Mouse (Mus musculus) midbrain, postnatal 0 days (tissue): ENCODE data around the gene Canx. TPM values are rescaled to one million over a fixed set of nuclear protein-coding genes. Genes with fewer than 3 reads are reported as not detected.
"Not testable (repeated sequence)": the region's sequence is repeated elsewhere in the genome, so short reads cannot be mapped to it uniquely, and the experiment has no call there.

Experiments used
- ATAC-seq: fragments of 200-750 bp; cut with Nextera tagmentation; 2 replicates; pipeline ENCODE4 v1.8.0; 2017; ENCODE audit warnings: moderate number of reproducible peaks, mild to moderate bottlenecking, moderate TSS enrichment, moderate library complexity; ENCODE audit not compliant: low FRiP score
- DNase-seq: peaks from one replicate; pipeline ENCODE4 v3.0.0-alpha.2; 2015; ENCODE audit warnings: low spot score
- H3K27ac ChIP-seq: fragments of 300-500 bp; sonication (generic); 2 replicates; pipeline ENCODE4 v1.5.1; 2014; ENCODE audit warnings: low read depth, mild to moderate bottlenecking, low read length, mixed read lengths
- H3K27me3 ChIP-seq: fragments of 300-500 bp; sonication (generic); 2 replicates; pipeline ENCODE4 v1.6.1; 2014; ENCODE audit warnings: low read length, control low read depth, mixed read lengths; ENCODE audit not compliant: insufficient read depth
- H3K36me3 ChIP-seq: fragments of 300-500 bp; sonication (generic); 2 replicates; pipeline ENCODE4 v1.6.1; 2014; ENCODE audit warnings: low read length, control low read depth, mixed read lengths; ENCODE audit not compliant: insufficient read depth
- H3K4me1 ChIP-seq: fragments of 300-500 bp; sonication (generic); 2 replicates; pipeline ENCODE4 v1.6.1; 2014; ENCODE audit warnings: mild to moderate bottlenecking, control low read depth, antibody characterized with exemption, low read length, mixed read lengths; ENCODE audit not compliant: insufficient read depth
- H3K4me2 ChIP-seq: fragments of 300-500 bp; sonication (generic); 2 replicates; pipeline ENCODE4 v1.6.1; 2014; ENCODE audit warnings: low read depth, mild to moderate bottlenecking, low read length, mixed read lengths; ENCODE audit not compliant: poor library complexity, severe bottlenecking
- H3K4me3 ChIP-seq: fragments of 300-500 bp; sonication (generic); 2 replicates; pipeline ENCODE4 v1.5.1; 2014; ENCODE audit warnings: low read depth, mild to moderate bottlenecking, low read length, moderate library complexity
- H3K9ac ChIP-seq: fragments of 300-500 bp; sonication (generic); replicated peaks from 2 replicates; pipeline ENCODE4 v1.6.1; 2014; ENCODE audit warnings: mild to moderate bottlenecking, low read length, moderate library complexity, mixed read lengths; ENCODE audit not compliant: poor library complexity, severe bottlenecking
- H3K9me3 ChIP-seq: fragments of 300-500 bp; sonication (generic); 2 replicates; pipeline ENCODE4 v1.6.1; 2016; ENCODE audit warnings: low read length, control low read depth
- CTCF ChIP-seq: IDR thresholded peaks from 2 replicates; pipeline ENCODE4 v1.5.1; 2016; ENCODE audit warnings: antibody characterized with exemption, mild to moderate bottlenecking
- WGBS: fragments of 180-500 bp; shearing (Covaris S2); extraction: QIAGEN DNeasy Blood & Tissue Kit; methylation state at CpG from one replicate; pipeline ENCODE4 v1.1.7; 2014; 5-methylcytosine and 5-hydroxymethylcytosine counted together
- polyA plus RNA-seq: library from polyadenylated mRNA; unstranded; fragments of >200 nt; fragmentation: Nextera tagmentation; extraction: Ambion mirVana; gene quantifications from 2 replicates; pipeline ENCODE4 v1.2.1, GENCODE M21; 2015
- total RNA-seq: library from RNA; depleted of rRNA; stranded (reverse); fragments of >200 nt; gene quantifications from 2 replicates; pipeline ENCODE4 v1.2.3, GENCODE M21; 2014

The Canx gene
- total and polyA plus RNA-seq, 2 experiments from 2014 or later: 227 to 244 TPM

DNA sequence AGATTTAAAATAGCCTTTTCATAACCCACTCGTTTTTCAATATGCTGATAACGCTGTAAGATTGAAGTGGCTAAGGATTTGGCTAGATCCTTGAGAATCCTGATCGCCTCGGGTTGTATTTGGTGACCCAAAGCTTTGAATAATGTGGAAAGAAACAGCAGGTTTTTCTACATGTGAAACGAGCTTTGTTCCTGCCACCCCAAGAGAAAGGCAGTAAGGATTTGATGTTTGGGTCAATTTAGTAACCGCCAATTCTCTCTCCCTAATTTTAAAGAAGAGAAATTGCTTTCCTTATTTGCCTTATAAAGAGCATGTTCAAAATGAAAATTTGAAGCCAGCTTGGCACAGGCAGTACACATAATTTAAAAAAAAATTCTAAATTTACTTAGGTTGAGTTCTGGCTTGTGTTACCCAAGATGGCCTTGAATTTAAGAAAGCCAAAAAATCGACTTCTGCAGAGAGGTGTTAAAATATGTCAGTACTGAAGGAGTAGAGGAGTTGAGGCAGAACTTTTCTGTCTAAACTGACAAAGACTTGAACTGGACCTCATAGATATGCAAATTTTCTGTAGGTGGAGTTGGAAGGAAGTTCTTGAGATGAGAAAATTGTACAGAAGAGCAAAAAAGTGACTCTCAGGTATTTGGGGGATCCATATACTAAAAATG lies 961 bp upstream of the Canx start:
- ATAC-seq (no peak), DNase-seq (no peak)
- Histone ChIP-seq H3K4me3 (peak overlapping the region; percentile 87), H3K4me1 (peaks cover 13% of the 10 kb centered on the region; the same call in 1 of the 2 replicates), H3K27ac (peak overlapping the region; percentile 91), H3K36me3 (no peaks in the 10 kb centered on the region), H3K27me3 (no peaks in the 10 kb centered on the region), H3K4me2 (peak overlapping the region; percentile 62), H3K9me3 (no peaks in the 10 kb centered on the region), H3K9ac (peak overlapping the region; percentile 68)
- WGBS: 5% methylated on average over 7 of the region's 7 CpGs
- no peak for TF ChIP-seq CTCF

DNA sequence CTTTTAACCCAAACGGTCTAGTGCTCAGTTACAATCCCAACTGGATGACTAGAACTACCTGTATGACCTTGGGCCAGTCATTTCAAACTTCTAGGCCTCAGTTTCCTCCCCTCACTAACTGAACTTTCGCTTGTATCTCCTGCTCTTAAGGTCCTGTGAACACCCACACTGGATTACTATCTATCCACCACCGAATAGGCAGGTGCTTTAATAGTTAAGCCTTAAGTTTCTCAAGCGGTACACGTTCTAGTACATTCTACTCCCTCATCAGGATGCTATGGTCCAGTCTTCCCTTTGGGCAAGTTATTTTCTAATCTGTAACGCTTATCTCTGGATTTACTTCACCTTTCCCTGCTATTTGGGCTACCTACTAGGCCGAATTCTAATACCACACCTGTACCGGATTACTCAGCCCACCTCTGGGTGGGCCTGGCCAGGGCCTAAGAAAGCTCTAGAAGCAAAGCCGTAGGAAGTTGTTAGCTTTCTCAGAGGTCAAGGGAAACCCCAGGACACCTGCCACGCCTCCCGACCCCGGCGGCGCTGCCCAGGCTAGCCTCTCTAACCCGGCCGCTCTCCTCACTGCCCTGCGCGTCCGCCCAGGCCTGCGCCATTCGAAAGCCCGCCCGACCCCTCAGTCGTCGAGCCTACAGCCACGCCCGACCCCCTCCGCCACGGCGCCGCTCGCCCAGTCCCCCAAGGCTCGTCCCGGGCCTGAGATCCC lies 562 bp downstream of the Canx start:
- ATAC-seq (peak; percentile 72), DNase-seq (no peak)
- peak overlapping the region; percentile 66 for H3K4me2 ChIP-seq
- H3K27ac ChIP-seq: peak overlapping the region; percentile 92
- peak overlapping the region; percentile 98 for H3K9ac ChIP-seq
- H3K27me3 ChIP-seq: no peaks in the 10 kb centered on the region
- 2% methylated on average over 34 of the region's 34 CpGs for WGBS
- H3K4me1 ChIP-seq: peaks cover 13% of the 10 kb centered on the region; the same call in 1 of the 2 replicates
- H3K9me3 ChIP-seq: no peaks in the 10 kb centered on the region
- H3K4me3 ChIP-seq: peak overlapping the region; percentile 87
- H3K36me3 ChIP-seq: no peaks in the 10 kb centered on the region
- no peak for TF ChIP-seq CTCF

DNA sequence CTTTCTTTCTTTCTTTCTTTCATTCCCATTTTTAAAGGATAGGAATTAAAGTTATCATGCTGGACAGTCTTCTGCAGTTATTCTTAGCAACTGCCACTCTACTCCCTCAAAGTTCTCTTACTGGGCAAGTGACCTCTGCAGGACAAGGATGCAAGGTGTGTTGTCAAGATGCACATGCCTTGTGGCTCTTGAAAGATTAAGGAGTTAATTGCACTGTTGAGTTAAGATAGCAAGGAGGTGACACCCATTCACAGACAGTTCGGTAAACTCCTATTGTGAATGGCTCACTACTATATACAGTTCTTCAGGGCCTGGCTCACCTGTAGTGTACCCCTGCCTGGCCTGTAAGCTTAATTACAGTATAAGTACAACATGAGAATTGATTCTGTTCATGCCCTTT lies 1.6 kb downstream of the Canx start:
- ATAC-seq (no peak), DNase-seq (no peak)
- H3K4me3 ChIP-seq: peak overlapping the region; percentile 87; the same call in 1 of the 2 replicates
- WGBS: 44% methylated on average over 1 of the region's 1 CpGs
- no peaks in the 10 kb centered on the region for H3K27me3 ChIP-seq
- H3K4me2 ChIP-seq: peak overlapping the region; percentile 66
- no peak for TF ChIP-seq CTCF
- no peaks in the 10 kb centered on the region for H3K36me3 ChIP-seq
- no peak overlapping the region for H3K27ac ChIP-seq
- H3K4me1 ChIP-seq: peaks cover 13% of the 10 kb centered on the region; the same call in 1 of the 2 replicates
- no peaks in the 10 kb centered on the region for H3K9me3 ChIP-seq
- H3K9ac ChIP-seq: peak overlapping the region; percentile 98; the same call in 1 of the 2 replicates

DNA sequence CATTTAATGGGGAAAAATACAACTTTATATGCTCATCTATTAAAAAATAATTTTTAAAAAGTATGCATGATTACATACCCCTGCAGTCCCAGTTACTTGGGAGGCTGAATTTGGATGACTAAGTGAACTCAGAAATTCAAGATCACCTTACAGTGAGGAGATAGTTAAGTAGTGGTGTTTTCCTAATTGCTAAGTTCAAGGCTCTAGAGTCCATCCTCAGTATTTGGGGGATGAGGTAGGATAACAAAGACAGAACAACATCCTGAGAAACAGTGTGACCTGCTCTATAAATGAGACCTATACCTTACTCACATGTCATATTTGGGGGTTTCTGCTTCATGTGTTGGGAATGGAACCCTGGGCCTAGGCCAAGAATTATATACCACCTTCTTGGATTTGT lies 3.1 kb downstream of the Canx start:
- no peak for TF ChIP-seq CTCF
- H3K9me3 ChIP-seq: no peaks in the 10 kb centered on the region
- no peak overlapping the region for H3K4me2 ChIP-seq
- no peaks in the 10 kb centered on the region for H3K27me3 ChIP-seq
- no peak overlapping the region for H3K9ac ChIP-seq
- H3K36me3 ChIP-seq: no peaks in the 10 kb centered on the region
- no peak for DNase-seq
- H3K27ac ChIP-seq: no peak overlapping the region
- peaks cover 13% of the 10 kb centered on the region; the same call in 1 of the 2 replicates for H3K4me1 ChIP-seq
- H3K4me3 ChIP-seq: no peak overlapping the region
- no peak for ATAC-seq

DNA sequence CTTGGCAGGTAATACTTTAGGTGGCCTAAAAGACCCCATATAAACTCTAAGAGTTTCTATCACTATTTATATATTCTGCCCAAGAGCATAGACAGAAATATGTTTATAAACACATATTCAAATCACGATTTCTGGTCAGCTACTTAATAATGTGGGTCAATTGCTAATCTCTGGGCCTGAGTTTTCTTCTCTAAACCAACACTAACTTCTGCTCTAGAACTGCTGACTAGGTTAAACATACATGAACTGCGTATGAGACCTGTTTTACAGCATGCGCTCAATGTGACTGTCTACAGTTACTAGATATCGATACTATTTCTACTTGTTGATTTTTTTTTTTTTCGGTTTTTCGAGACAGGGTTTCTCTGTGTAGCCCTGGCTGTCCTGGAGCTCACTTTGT lies 4.2 kb downstream of the Canx start:
- Histone ChIP-seq H3K36me3 (no peaks in the 10 kb centered on the region), H3K27ac (no peak overlapping the region), H3K27me3 (no peaks in the 10 kb centered on the region), H3K9me3 (no peaks in the 10 kb centered on the region), H3K4me3 (no peak overlapping the region), H3K4me2 (no peak overlapping the region), H3K9ac (no peak overlapping the region), H3K4me1 (peaks cover 13% of the 10 kb centered on the region; the same call in 1 of the 2 replicates)
- DNase-seq (no peak), ATAC-seq (no peak)
- WGBS: 94% methylated on average over 6 of the region's 6 CpGs
- TF ChIP-seq CTCF: no peak

DNA sequence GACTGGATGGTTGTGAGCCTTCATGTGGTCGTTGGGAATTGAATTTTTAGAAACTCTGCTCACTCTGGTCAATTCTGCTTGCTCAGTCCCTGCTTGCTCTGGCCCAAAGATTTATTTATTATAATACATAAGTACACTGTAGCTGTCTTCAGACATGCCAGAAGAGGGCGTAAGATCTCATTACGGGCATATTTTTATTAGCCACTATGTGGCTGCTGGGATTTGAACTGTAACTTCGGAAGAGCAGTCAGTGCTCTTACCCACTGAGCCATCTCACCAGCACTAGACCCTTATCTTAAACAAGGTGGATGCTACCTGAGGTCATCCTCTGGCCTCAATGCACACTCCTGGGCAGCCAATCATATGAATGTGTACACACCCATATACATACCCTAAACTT lies 6.1 kb downstream of the Canx start:
- not testable (repeated sequence) for H3K9me3 ChIP-seq, H3K27me3 ChIP-seq, DNase-seq, H3K9ac ChIP-seq, ATAC-seq, H3K4me2 ChIP-seq, H3K27ac ChIP-seq, H3K4me1 ChIP-seq, H3K4me3 ChIP-seq, H3K36me3 ChIP-seq
- 87% methylated on average over 4 of the region's 4 CpGs for WGBS
- TF ChIP-seq CTCF: peak; percentile 12; the same call in 1 of the 2 replicates
